Mouse (Mus musculus) lung, postnatal 0 days (tissue): ENCODE measurements around the gene Grik1.

ENCODE experiments used
- CTCF ChIP-seq: IDR thresholded peaks from 2 replicates; pipeline ENCODE4 v1.5.1; 2016; ENCODE audit warnings: antibody characterized with exemption, mild to moderate bottlenecking
- EP300 ChIP-seq: IDR thresholded peaks from 2 replicates; pipeline ENCODE4 v1.6.1; 2016; ENCODE audit warnings: antibody characterized with exemption, mild to moderate bottlenecking, control low read depth

DNA sequence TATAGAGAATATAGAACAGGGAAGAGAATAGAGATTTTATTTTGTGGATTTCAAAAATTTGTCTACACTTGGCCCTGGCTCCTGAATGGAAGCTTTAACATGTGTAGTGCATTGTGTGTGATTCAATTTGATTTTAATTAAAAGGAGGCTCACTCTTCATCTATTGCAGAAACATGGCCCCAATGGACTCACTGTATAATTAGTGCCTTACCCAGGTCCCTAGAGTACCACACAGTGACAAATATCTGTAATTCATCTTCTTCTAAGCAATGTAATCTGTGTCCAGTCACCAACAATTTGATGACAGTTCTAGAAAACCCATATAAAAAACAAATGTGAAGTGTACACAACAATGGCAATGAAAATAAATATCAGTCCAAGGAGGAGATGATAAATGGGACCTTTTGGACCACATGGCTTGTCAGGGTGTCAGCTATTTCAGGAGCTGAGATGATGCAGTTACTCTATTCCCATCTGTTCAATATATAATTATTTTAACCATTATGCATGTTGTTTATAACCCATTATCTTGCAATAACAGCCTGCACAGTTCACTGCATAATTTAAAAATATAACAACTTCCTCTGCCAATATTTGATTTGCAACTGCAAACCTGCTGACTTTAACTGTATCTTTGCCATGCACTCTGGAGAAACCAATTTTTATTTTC is 305.7 kb downstream of the Grik1 start:
- TF ChIP-seq CTCF: no peak
- no peak for TF ChIP-seq EP300
